Mouse (Mus musculus) midbrain, embryonic 13.5 days (tissue): Measurements from ENCODE around the gene Ffar3. TPM values are rescaled to one million over a fixed set of nuclear protein-coding genes. Genes with fewer than 3 reads are reported as not detected.

ENCODE experiments used
- ATAC-seq: fragments of 200-750 bp; cut with Nextera tagmentation; 2 replicates; pipeline ENCODE4 v1.8.0; 2017; ENCODE audit warnings: mild to moderate bottlenecking, moderate TSS enrichment, moderate library complexity
- H3K27ac ChIP-seq: fragments of 300-500 bp; sonication (generic); 2 replicates; pipeline ENCODE4 v1.5.1; 2015; ENCODE audit warnings: inconsistent platforms, mild to moderate bottlenecking, moderate library complexity
- H3K27me3 ChIP-seq: fragments of 300-500 bp; sonication (generic); 2 replicates; pipeline ENCODE4 v1.6.1; 2015; ENCODE audit warnings: mild to moderate bottlenecking, inconsistent platforms
- H3K36me3 ChIP-seq: fragments of 300-500 bp; sonication (generic); 2 replicates; pipeline ENCODE4 v1.6.1; 2015; ENCODE audit warnings: mild to moderate bottlenecking, inconsistent platforms
- H3K4me1 ChIP-seq: fragments of 300-500 bp; sonication (generic); replicated peaks from 2 replicates; pipeline ENCODE4 v1.6.1; 2015; ENCODE audit warnings: inconsistent platforms
- H3K4me2 ChIP-seq: fragments of 300-500 bp; sonication (generic); replicated peaks from 2 replicates; pipeline ENCODE4 v1.6.1; 2015; ENCODE audit warnings: moderate library complexity, mild to moderate bottlenecking, inconsistent platforms
- H3K4me3 ChIP-seq: fragments of 300-500 bp; sonication (generic); replicated peaks from 2 replicates; pipeline ENCODE4 v1.5.1; 2015; ENCODE audit warnings: mild to moderate bottlenecking, inconsistent platforms
- H3K9ac ChIP-seq: fragments of 300-500 bp; sonication (generic); replicated peaks from 2 replicates; pipeline ENCODE4 v1.6.1; 2015; ENCODE audit warnings: mild to moderate bottlenecking, inconsistent platforms
- H3K9me3 ChIP-seq: fragments of 300-500 bp; sonication (generic); 2 replicates; pipeline ENCODE4 v1.6.1; 2016; ENCODE audit warnings: mild to moderate bottlenecking, inconsistent platforms
- WGBS: fragments of 180-500 bp; shearing (Covaris S2); methylation state at CpG from one replicate; pipeline ENCODE4 v1.1.7; 2015; 5-methylcytosine and 5-hydroxymethylcytosine counted together
- polyA plus RNA-seq: library from polyadenylated mRNA; unstranded; fragments of >200 nt; fragmentation: Nextera tagmentation; extraction: Ambion mirVana; gene quantifications from 2 replicates; pipeline ENCODE4 v1.2.1, GENCODE M21; 2015

Ffar3 gene
- not detected in 2 replicates for polyA plus RNA-seq

- H3K4me3 ChIP-seq, result no peak within 1 kb of the TSS
- H3K36me3 ChIP-seq, result no peaks in the 10 kb centered on the region
- H3K27me3 ChIP-seq, result peaks cover 7% of the 10 kb centered on the region; the same call in 1 of the 2 replicates
- 83% methylated on average over 6 of the region's 6 CpGs for WGBS
- H3K9me3 ChIP-seq, result no peaks in the 10 kb centered on the region
- no peak within 1 kb of the TSS for H3K27ac ChIP-seq
- peaks cover 5% of the 10 kb centered on the region; the same call in 1 of the 2 replicates for H3K4me1 ChIP-seq
- ATAC-seq, result no peak
- H3K4me2 ChIP-seq, result no peak within 1 kb of the TSS
- H3K9ac ChIP-seq, result no peak within 1 kb of the TSS
These were observed at the start of gene Ffar3 for GRCm38 (mm10) chr7:30856078-30856477. Gene Ffar3 (minus strand): TSS chr7:30856178.

- WGBS, result 61% methylated on average over 4 of the region's 4 CpGs
- no peak overlapping the region for H3K4me3 ChIP-seq
- H3K36me3 ChIP-seq, result no peaks in the 10 kb centered on the region
- no peak for ATAC-seq
- no peaks in the 10 kb centered on the region; the same call in 1 of the 2 replicates for H3K27me3 ChIP-seq
- no peaks in the 10 kb centered on the region for H3K9me3 ChIP-seq
- H3K27ac ChIP-seq, result no peak overlapping the region
- peaks cover 11% of the 10 kb centered on the region for H3K4me1 ChIP-seq
- no peak overlapping the region for H3K4me2 ChIP-seq
- H3K9ac ChIP-seq, result no peak overlapping the region
These were observed 48.1 kb upstream of the Ffar3 start for GRCm38 (mm10) chr7:30904042-30904441.

- WGBS, result 96% methylated on average over 3 of the region's 3 CpGs
- H3K4me3 ChIP-seq, result no peak overlapping the region
- no peaks in the 10 kb centered on the region for H3K27me3 ChIP-seq
- H3K4me2 ChIP-seq, result no peak overlapping the region
- no peak overlapping the region for H3K27ac ChIP-seq
- no peak overlapping the region for H3K9ac ChIP-seq
- no peaks in the 10 kb centered on the region for H3K36me3 ChIP-seq
- no peaks in the 10 kb centered on the region for H3K9me3 ChIP-seq
- no peak for ATAC-seq
- no peaks in the 10 kb centered on the region for H3K4me1 ChIP-seq
These were observed 39.2 kb upstream of the Ffar3 start for GRCm38 (mm10) chr7:30895217-30895616.

- WGBS, result 68% methylated on average over 3 of the region's 3 CpGs
- no peaks in the 10 kb centered on the region for H3K4me1 ChIP-seq
- ATAC-seq, result no peak
- no peak overlapping the region for H3K27ac ChIP-seq
- no peaks in the 10 kb centered on the region for H3K36me3 ChIP-seq
- H3K4me2 ChIP-seq, result no peak overlapping the region
- H3K4me3 ChIP-seq, result no peak overlapping the region
- no peaks in the 10 kb centered on the region for H3K9me3 ChIP-seq
- no peak overlapping the region for H3K9ac ChIP-seq
- no peaks in the 10 kb centered on the region for H3K27me3 ChIP-seq
These were observed 36.5 kb upstream of the Ffar3 start for GRCm38 (mm10) chr7:30892515-30892914.

GRCm38 (mm10) chr7:30891746-30892145 lies 35.8 kb upstream of the Ffar3 start:
- Histone ChIP-seq H3K9me3 (no peaks in the 10 kb centered on the region), H3K4me2 (no peak overlapping the region), H3K36me3 (no peaks in the 10 kb centered on the region), H3K4me3 (no peak overlapping the region), H3K9ac (no peak overlapping the region), H3K27me3 (no peaks in the 10 kb centered on the region), H3K27ac (no peak overlapping the region), H3K4me1 (no peaks in the 10 kb centered on the region)
- no peak for ATAC-seq
- WGBS, result 83% methylated on average over 9 of the region's 9 CpGs

- H3K4me3 ChIP-seq, result no peak overlapping the region
- 84% methylated on average over 2 of the region's 2 CpGs for WGBS
These were observed 34.7 kb upstream of the Ffar3 start for GRCm38 (mm10) chr7:30890681-30891080.

GRCm38 (mm10) chr7:30888786-30889185 lies 32.8 kb upstream of the Ffar3 start:
- ATAC-seq, result no peak
- H3K27ac ChIP-seq, result no peak overlapping the region
- no peaks in the 10 kb centered on the region for H3K27me3 ChIP-seq
- no peak overlapping the region for H3K4me3 ChIP-seq
- no peaks in the 10 kb centered on the region for H3K4me1 ChIP-seq
- no peak overlapping the region for H3K9ac ChIP-seq
- 77% methylated on average over 7 of the region's 7 CpGs for WGBS
- no peaks in the 10 kb centered on the region for H3K9me3 ChIP-seq
- H3K36me3 ChIP-seq, result no peaks in the 10 kb centered on the region
- H3K4me2 ChIP-seq, result no peak overlapping the region

More at GRCm38 (mm10) chr7:30890681-30891080, 34.7 kb upstream of the Ffar3 start:
- Histone ChIP-seq H3K4me1 (no peaks in the 10 kb centered on the region), H3K4me2 (no peak overlapping the region), H3K9ac (no peak overlapping the region), H3K9me3 (no peaks in the 10 kb centered on the region), H3K36me3 (no peaks in the 10 kb centered on the region), H3K27me3 (no peaks in the 10 kb centered on the region), H3K27ac (no peak overlapping the region)
- ATAC-seq, result no peak

GRCm38 (mm10) chr7:30887568-30888188 lies 31.7 kb upstream of the Ffar3 start:
- Histone ChIP-seq H3K27me3 (no peaks in the 10 kb centered on the region), H3K4me2 (no peak overlapping the region), H3K9me3 (no peaks in the 10 kb centered on the region), H3K4me3 (no peak overlapping the region), H3K27ac (no peak overlapping the region), H3K9ac (no peak overlapping the region), H3K36me3 (no peaks in the 10 kb centered on the region), H3K4me1 (no peaks in the 10 kb centered on the region)
- WGBS, result 89% methylated on average over 14 of the region's 14 CpGs
- ATAC-seq, result no peak

GRCm38 (mm10) chr7:30886852-30887251 lies 30.9 kb upstream of the Ffar3 start:
- no peak for ATAC-seq
- Histone ChIP-seq H3K9ac (no peak overlapping the region), H3K4me3 (no peak overlapping the region), H3K4me1 (no peaks in the 10 kb centered on the region), H3K27me3 (no peaks in the 10 kb centered on the region), H3K36me3 (no peaks in the 10 kb centered on the region), H3K9me3 (no peaks in the 10 kb centered on the region), H3K4me2 (no peak overlapping the region), H3K27ac (no peak overlapping the region)
- WGBS, result 90% methylated on average over 4 of the region's 4 CpGs

GRCm38 (mm10) chr7:30884047-30884446 lies 28.1 kb upstream of the Ffar3 start:
- no peaks in the 10 kb centered on the region for H3K4me1 ChIP-seq
- H3K4me2 ChIP-seq, result no peak overlapping the region
- no peak overlapping the region for H3K27ac ChIP-seq
- no peaks in the 10 kb centered on the region for H3K27me3 ChIP-seq
- H3K4me3 ChIP-seq, result no peak overlapping the region
- H3K36me3 ChIP-seq, result no peaks in the 10 kb centered on the region
- no peak for ATAC-seq
- H3K9me3 ChIP-seq, result no peaks in the 10 kb centered on the region
- no peak overlapping the region for H3K9ac ChIP-seq

- Histone ChIP-seq H3K4me1 (no peaks in the 10 kb centered on the region), H3K9ac (no peak overlapping the region), H3K4me3 (no peak overlapping the region), H3K36me3 (no peaks in the 10 kb centered on the region), H3K4me2 (no peak overlapping the region), H3K27ac (no peak overlapping the region), H3K9me3 (no peaks in the 10 kb centered on the region), H3K27me3 (no peaks in the 10 kb centered on the region)
- ATAC-seq, result no peak
- WGBS, result 85% methylated on average over 3 of the region's 3 CpGs
These were observed 25.4 kb upstream of the Ffar3 start for GRCm38 (mm10) chr7:30881367-30881766.

GRCm38 (mm10) chr7:30880176-30880575 lies 24.2 kb upstream of the Ffar3 start, which contains the start of gene Cd22:
Gene Cd22 (minus strand): TSS chr7:30880342.
- no peak for ATAC-seq
- no peaks in the 10 kb centered on the region for H3K36me3 ChIP-seq
- no peak within 1 kb of the TSS for H3K4me2 ChIP-seq
- no peaks in the 10 kb centered on the region for H3K9me3 ChIP-seq
- H3K27me3 ChIP-seq, result no peaks in the 10 kb centered on the region
- 81% methylated on average over 7 of the region's 7 CpGs for WGBS
- no peak within 1 kb of the TSS for H3K27ac ChIP-seq
- no peaks in the 10 kb centered on the region for H3K4me1 ChIP-seq
- H3K9ac ChIP-seq, result no peak within 1 kb of the TSS
- no peak within 1 kb of the TSS for H3K4me3 ChIP-seq

GRCm38 (mm10) chr7:30878950-30879349 lies 23.0 kb upstream of the Ffar3 start:
- no peaks in the 10 kb centered on the region for H3K27me3 ChIP-seq
- ATAC-seq, result no peak

More at GRCm38 (mm10) chr7:30878950-30879349, 23.0 kb upstream of the Ffar3 start:
- H3K4me3 ChIP-seq, result no peak overlapping the region
- no peak overlapping the region for H3K9ac ChIP-seq
- H3K27ac ChIP-seq, result no peak overlapping the region
- H3K9me3 ChIP-seq, result no peaks in the 10 kb centered on the region
- no peaks in the 10 kb centered on the region for H3K36me3 ChIP-seq
- 82% methylated on average over 6 of the region's 6 CpGs for WGBS
- no peak overlapping the region for H3K4me2 ChIP-seq
- no peaks in the 10 kb centered on the region for H3K4me1 ChIP-seq
